Mouse (Mus musculus): ENCODE measurements around the gene Slc12a1. TPM values are rescaled to one million over a fixed set of nuclear protein-coding genes. Genes with fewer than 3 reads are reported as not detected.

Gene Slc12a1
- polyA plus RNA-seq, 1 experiment: not detected

DNA sequence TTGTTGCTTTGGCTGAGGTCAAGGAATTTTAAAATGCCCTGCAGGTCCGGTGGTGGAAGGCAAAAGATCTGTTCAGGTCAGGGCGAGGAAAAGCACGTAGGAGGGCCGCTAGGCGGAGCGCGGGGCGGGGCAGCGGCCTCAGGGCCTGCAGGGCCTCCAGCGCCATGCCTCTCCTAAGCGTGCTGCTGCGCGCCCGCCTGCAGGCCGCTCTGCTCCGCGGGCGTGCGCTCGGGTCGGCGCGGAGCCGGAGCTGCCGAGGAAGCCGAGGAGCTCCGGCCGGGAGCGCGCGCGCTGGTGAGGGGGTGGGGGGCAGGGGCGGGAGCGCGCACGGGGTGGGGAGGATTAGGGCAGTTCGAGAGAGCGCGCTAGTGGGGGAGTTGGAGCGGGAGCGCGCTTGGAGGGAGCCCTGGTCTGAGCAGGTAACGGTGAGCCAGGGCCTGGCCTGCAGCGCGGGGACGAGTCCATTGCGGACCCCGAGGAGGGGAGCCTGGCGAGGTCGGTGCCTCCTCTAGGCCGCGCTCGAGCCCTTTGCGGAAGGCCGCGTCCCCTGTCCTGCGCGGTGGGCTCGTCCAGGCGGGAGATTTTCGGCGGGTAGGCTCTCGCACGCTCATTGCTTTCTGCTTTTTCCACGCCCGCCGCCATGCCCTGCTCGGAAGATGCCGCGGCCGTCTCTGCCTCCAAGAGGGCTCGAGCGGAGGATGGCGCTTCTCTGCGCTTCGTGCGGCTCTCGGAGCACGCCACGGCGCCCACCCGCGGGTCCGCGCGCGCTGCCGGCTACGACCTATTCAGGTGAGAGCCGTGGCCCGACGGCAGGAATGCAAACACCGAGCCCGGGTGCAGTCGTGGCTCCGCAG, 95.0 kb downstream of the Slc12a1 start, which contains the start of gene Dut:
Dut (plus strand) TSS at position 83 of the 854 bp plus-strand sequence.
- Histone ChIP-seq H3K4me3 (ENCODE audit: low read depth, low read length) (peak within 1 kb of the TSS; percentile 94), H3K27ac (ENCODE audit: insufficient read depth, low read depth, low read length) (peak within 1 kb of the TSS; percentile 26; the same call in 1 of the 2 replicates), H3K27me3 (ENCODE audit: control insufficient read depth, insufficient read depth, low read length) (no peaks in the 10 kb centered on the region), H3K4me1 (ENCODE audit: control insufficient read depth, insufficient read depth, insufficient read length, low read length) (peaks cover 3% of the 10 kb centered on the region; the same call in 1 of the 2 replicates), H3K36me3 (ENCODE audit: control insufficient read depth, insufficient read depth, low read length) (0 out of 2 replicates have a peak, but pooled peaks cover under 1% of the 10 kb centered on the region)
- peak; percentile 27; the same call in 1 of the 2 replicates for TF ChIP-seq CTCF (IDR thresholded peaks at IDR 0.05; ENCODE audit: extremely low read depth, insufficient read length, insufficient replicate concordance, low read depth, low read length)
- peak; percentile 3; the same call in 1 of the 2 replicates for TF ChIP-seq POLR2A (IDR thresholded peaks at IDR 0.05; ENCODE audit: low read depth, low read length)
- WGBS: under 1% methylated on average over 96 of the region's 96 CpGs

DNA sequence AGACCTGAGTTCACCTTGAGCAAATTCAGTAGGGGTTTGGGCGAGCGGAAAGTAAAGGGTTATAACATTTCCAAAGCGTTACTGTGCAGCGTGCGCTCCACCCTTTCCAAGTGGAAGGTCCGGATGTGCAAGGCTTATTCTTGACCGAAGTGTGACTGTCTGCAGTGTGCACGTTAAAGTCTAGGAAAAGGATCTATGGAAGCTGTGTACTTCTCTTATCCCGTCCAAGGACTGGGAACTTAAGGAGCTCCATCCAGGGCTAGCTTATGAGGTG, 95.6 kb downstream of the Slc12a1 start:
- peaks cover 3% of the 10 kb centered on the region; the same call in 1 of the 2 replicates for H3K4me1 ChIP-seq (ENCODE audit: control insufficient read depth, insufficient read depth, insufficient read length, low read length)
- H3K27ac ChIP-seq (ENCODE audit: insufficient read depth, low read depth, low read length): 0 out of 2 replicates have a peak overlapping the region, but pooled peaks have one; percentile 26
- peaks cover 3% of the 10 kb centered on the region; the same call in 1 of the 2 replicates for H3K36me3 ChIP-seq (ENCODE audit: control insufficient read depth, insufficient read depth, low read length)
- no peaks in the 10 kb centered on the region for H3K27me3 ChIP-seq (ENCODE audit: control insufficient read depth, insufficient read depth, low read length)
- TF ChIP-seq CTCF (IDR thresholded peaks at IDR 0.05; ENCODE audit: extremely low read depth, insufficient read length, insufficient replicate concordance, low read depth, low read length): no peak
- no peak; the same call in 1 of the 2 replicates for TF ChIP-seq POLR2A (IDR thresholded peaks at IDR 0.05; ENCODE audit: low read depth, low read length)
- WGBS: 0% methylated on average over 9 of the region's 9 CpGs
- H3K4me3 ChIP-seq (ENCODE audit: low read depth, low read length): peak overlapping the region; percentile 94

DNA sequence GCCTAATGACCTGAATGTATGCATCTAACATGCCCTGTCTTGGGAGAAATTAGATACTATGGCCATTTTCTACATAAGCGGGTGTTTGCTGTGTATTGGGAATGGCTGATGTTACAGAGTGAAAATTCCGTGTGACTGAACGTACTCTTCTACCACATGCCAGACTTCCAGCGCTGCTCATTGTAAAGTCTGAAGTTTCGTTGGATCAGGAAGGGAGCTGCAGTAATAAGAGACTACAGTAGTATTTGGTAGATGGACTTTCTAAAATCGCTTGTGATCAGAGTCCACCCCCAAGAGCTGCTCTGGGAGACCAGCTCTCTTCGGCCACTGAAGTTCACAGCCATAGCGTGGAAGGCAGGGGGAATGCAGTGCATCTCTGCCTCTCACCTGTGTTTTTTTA, 96.0 kb downstream of the Slc12a1 start:
- no peak overlapping the region for H3K27ac ChIP-seq (ENCODE audit: insufficient read depth, low read depth, low read length)
- TF ChIP-seq POLR2A (IDR thresholded peaks at IDR 0.05; ENCODE audit: low read depth, low read length) (no peak), CTCF (IDR thresholded peaks at IDR 0.05; ENCODE audit: extremely low read depth, insufficient read length, insufficient replicate concordance, low read depth, low read length) (no peak)

DNA sequence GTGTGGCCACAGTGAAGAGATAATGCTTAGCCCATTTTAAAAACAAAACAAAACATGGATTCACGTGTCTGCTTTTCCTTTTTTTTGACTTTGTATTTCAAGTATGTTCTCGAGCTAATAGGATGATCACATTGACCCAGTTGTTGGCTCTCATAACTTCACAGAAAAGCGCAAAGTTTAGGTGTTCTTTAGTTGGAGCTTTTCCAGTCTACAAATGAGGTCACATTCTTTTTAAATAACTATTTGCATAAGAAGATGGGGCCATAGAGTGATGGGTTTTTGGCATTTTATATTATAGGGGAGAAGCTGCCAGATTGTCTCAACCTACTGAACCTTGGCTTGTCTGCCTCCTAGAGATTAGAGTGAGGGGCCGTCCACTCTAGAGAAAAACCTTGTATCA, 97.0 kb downstream of the Slc12a1 start:
- H3K27ac ChIP-seq (ENCODE audit: insufficient read depth, low read depth, low read length): no peak overlapping the region
- peaks cover 3% of the 10 kb centered on the region; the same call in 1 of the 2 replicates for H3K4me1 ChIP-seq (ENCODE audit: control insufficient read depth, insufficient read depth, insufficient read length, low read length)
- TF ChIP-seq CTCF (IDR thresholded peaks at IDR 0.05; ENCODE audit: extremely low read depth, insufficient read length, insufficient replicate concordance, low read depth, low read length) (no peak), POLR2A (IDR thresholded peaks at IDR 0.05; ENCODE audit: low read depth, low read length) (no peak)
- 79% methylated on average over 4 of the region's 4 CpGs for WGBS
- no peaks in the 10 kb centered on the region for H3K27me3 ChIP-seq (ENCODE audit: control insufficient read depth, insufficient read depth, low read length)
- no peak overlapping the region for H3K4me3 ChIP-seq (ENCODE audit: low read depth, low read length)
- peaks cover 10% of the 10 kb centered on the region for H3K36me3 ChIP-seq (ENCODE audit: control insufficient read depth, insufficient read depth, low read length)

More for the DNA sequence above, 96.0 kb downstream of the Slc12a1 start:
- WGBS: 10% methylated on average over 8 of the region's 8 CpGs
- Histone ChIP-seq H3K4me1 (ENCODE audit: control insufficient read depth, insufficient read depth, insufficient read length, low read length) (peaks cover 3% of the 10 kb centered on the region; the same call in 1 of the 2 replicates), H3K27me3 (ENCODE audit: control insufficient read depth, insufficient read depth, low read length) (no peaks in the 10 kb centered on the region), H3K4me3 (ENCODE audit: low read depth, low read length) (peak overlapping the region; percentile 45), H3K36me3 (ENCODE audit: control insufficient read depth, insufficient read depth, low read length) (peaks cover 3% of the 10 kb centered on the region; the same call in 1 of the 2 replicates)

DNA sequence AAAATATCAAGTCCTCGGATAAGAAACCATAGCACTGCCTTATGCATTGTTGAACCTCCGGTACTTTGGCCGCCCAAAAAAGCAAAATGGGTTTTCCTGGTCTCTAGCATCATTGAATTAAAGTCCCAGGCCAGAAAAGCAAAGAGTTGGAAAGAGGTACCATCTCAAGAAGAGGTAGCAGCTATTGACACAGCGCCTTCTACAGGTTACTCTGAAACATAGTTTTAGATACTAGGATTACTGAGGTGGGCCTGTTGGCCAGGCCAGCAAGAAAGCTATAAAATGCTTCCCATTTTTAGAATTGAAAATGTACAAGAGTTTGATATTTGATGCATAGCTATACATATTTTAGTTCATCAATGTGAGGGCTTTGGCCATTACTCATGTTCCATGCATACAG, 97.6 kb downstream of the Slc12a1 start:
- 91% methylated on average over 4 of the region's 4 CpGs for WGBS
- peaks cover 12% of the 10 kb centered on the region for H3K36me3 ChIP-seq (ENCODE audit: control insufficient read depth, insufficient read depth, low read length)

DNA sequence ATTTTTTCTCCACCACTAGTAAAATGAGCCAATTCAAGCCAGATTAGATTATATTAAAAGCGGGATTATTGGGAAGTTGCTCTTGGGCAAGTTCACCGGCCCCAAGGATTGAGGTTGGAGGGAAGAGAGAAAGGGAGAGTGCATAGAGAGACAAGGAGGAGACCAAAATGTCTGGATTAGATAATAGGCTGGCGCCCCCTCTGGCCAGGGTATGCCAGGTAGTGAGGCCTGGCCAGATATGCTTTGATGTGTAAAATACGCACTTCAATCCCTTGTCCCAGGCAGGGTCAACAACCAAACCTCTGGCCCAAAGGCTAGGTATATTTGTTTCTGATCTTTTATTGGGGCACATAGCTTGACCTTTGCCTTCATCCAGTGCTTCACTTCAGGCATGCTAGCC, 99.5 kb downstream of the Slc12a1 start:
- TF ChIP-seq CTCF (IDR thresholded peaks at IDR 0.05; ENCODE audit: extremely low read depth, insufficient read length, insufficient replicate concordance, low read depth, low read length) (peak; percentile 16; the same call in 1 of the 2 replicates), POLR2A (IDR thresholded peaks at IDR 0.05; ENCODE audit: low read depth, low read length) (no peak)
- no peaks in the 10 kb centered on the region for H3K27me3 ChIP-seq (ENCODE audit: control insufficient read depth, insufficient read depth, low read length)
- H3K36me3 ChIP-seq (ENCODE audit: control insufficient read depth, insufficient read depth, low read length): peaks cover 17% of the 10 kb centered on the region
- H3K27ac ChIP-seq (ENCODE audit: insufficient read depth, low read depth, low read length): no peak overlapping the region
- 87% methylated on average over 4 of the region's 4 CpGs for WGBS
- H3K4me1 ChIP-seq (ENCODE audit: control insufficient read depth, insufficient read depth, insufficient read length, low read length): no peaks in the 10 kb centered on the region
- H3K4me3 ChIP-seq (ENCODE audit: low read depth, low read length): no peak overlapping the region

More for the DNA sequence above, 97.6 kb downstream of the Slc12a1 start:
- Histone ChIP-seq H3K27ac (ENCODE audit: insufficient read depth, low read depth, low read length) (no peak overlapping the region), H3K27me3 (ENCODE audit: control insufficient read depth, insufficient read depth, low read length) (no peaks in the 10 kb centered on the region), H3K4me3 (ENCODE audit: low read depth, low read length) (no peak overlapping the region), H3K4me1 (ENCODE audit: control insufficient read depth, insufficient read depth, insufficient read length, low read length) (peaks cover 3% of the 10 kb centered on the region; the same call in 1 of the 2 replicates)
- TF ChIP-seq POLR2A (IDR thresholded peaks at IDR 0.05; ENCODE audit: low read depth, low read length): no peak
- no peak for TF ChIP-seq CTCF (IDR thresholded peaks at IDR 0.05; ENCODE audit: extremely low read depth, insufficient read length, insufficient replicate concordance, low read depth, low read length)

DNA sequence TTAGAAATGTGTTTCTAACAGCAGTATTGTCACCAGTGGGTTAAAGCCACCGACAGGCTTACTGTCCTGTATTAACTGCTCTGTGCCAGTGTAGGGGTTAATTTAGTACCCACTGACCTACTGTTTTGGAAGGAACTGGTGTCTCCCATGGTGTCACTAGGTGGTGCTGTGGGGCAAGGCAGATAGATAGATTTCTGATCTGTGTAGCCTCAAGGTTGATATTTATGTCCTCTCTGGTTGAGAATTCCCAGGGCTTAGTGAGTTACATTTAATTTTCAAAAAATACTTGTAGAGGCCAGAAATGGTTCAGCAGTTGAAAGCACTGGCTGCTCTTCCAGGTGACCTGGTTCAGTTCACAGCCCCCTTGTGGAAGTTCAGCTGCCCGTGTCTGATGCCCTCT, 100.0 kb downstream of the Slc12a1 start:
- TF ChIP-seq POLR2A (IDR thresholded peaks at IDR 0.05; ENCODE audit: low read depth, low read length) (no peak), CTCF (IDR thresholded peaks at IDR 0.05; ENCODE audit: extremely low read depth, insufficient read length, insufficient replicate concordance, low read depth, low read length) (peak; percentile 17; the same call in 1 of the 2 replicates)

More for the DNA sequence above, 100.0 kb downstream of the Slc12a1 start:
- Histone ChIP-seq H3K27ac (ENCODE audit: insufficient read depth, low read depth, low read length) (no peak overlapping the region), H3K4me3 (ENCODE audit: low read depth, low read length) (no peak overlapping the region), H3K4me1 (ENCODE audit: control insufficient read depth, insufficient read depth, insufficient read length, low read length) (no peaks in the 10 kb centered on the region), H3K27me3 (ENCODE audit: control insufficient read depth, insufficient read depth, low read length) (no peaks in the 10 kb centered on the region), H3K36me3 (ENCODE audit: control insufficient read depth, insufficient read depth, low read length) (peaks cover 19% of the 10 kb centered on the region)
- WGBS: 67% methylated on average over 2 of the region's 2 CpGs

Measured in small intestine, adult 2 months (tissue).